Mouse (Mus musculus) cerebellum, adult 2 months (tissue): ENCODE data around the gene Tmem135.

Experiments
- CTCF ChIP-seq: fragments of 200-500 bp; IDR thresholded peaks from 2 replicates; pipeline ENCODE4 v1.5.1; 2011; ENCODE audit warnings: low read depth, mild to moderate bottlenecking, control low read depth, low read length, moderate library complexity, borderline replicate concordance; ENCODE audit not compliant: insufficient read depth
- POLR2A ChIP-seq: fragments of 200-500 bp; IDR thresholded peaks from 2 replicates; pipeline ENCODE4 v1.6.1; 2011; ENCODE audit warnings: low read length, control low read depth, borderline replicate concordance; ENCODE audit not compliant: insufficient read depth

- TF ChIP-seq POLR2A (no peak), CTCF (no peak)
These were observed 48.3 kb downstream of the Tmem135 start for GRCm38 (mm10) chr7:89355519-89356255.
